Mouse (Mus musculus) E14TG2a.4 (cell line): ENCODE data around the gene Ap5m1.

Experiments used
- CTCF ChIP-seq: conservative IDR thresholded peaks from 2 replicates; pipeline ENCODE4 v1.5.1; 2014; ENCODE audit warnings: low read length
- NANOG ChIP-seq: IDR thresholded peaks from 2 replicates; pipeline ENCODE4 v1.6.1; 2014; ENCODE audit warnings: borderline replicate concordance, low read length, mixed read lengths
- POU5F1 ChIP-seq: IDR thresholded peaks from 2 replicates; pipeline ENCODE4 v1.6.1; 2014; ENCODE audit warnings: low read length, borderline replicate concordance

DNA sequence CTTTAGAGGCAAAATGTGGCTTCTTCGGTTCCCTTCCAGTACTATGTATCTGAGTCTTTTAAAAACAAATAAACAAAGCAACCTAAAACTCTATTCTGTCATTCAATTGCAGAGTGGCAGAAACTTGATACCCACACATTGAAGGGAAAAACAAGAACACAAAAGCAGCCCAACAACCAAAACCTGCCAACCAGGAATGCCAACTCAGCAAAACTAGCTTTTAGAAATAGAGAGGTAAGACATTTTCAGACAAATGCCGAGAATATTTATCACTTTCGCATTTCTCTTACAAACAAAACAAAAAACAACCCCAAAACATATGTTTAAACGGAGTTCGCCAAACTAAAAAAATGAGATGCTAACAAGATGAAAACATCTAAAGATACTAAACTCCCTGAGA lies 36.9 kb upstream of the Ap5m1 start:
- TF ChIP-seq CTCF (no peak), NANOG (no peak), POU5F1 (no peak)
